Mouse (Mus musculus): ENCODE measurements around the gene Hes2. TPM values are rescaled to one million over a fixed set of nuclear protein-coding genes. Genes with fewer than 3 reads are reported as not detected.
A peak's percentile ranks its signal among the peaks of the same experiment; 100 is the strongest.

The Hes2 gene
- polyA plus RNA-seq, 1 experiment, result not detected

- Histone ChIP-seq H3K4me1 (ENCODE audit: control insufficient read depth, insufficient read depth, insufficient read length) (peaks cover 13% of the 10 kb centered on the region; the same call in 1 of the 2 replicates), H3K36me3 (ENCODE audit: control insufficient read depth, insufficient read depth, low read length) (no peaks in the 10 kb centered on the region), H3K27ac (ENCODE audit: insufficient read depth, low read length) (no peak overlapping the region), H3K27me3 (ENCODE audit: control insufficient read depth, insufficient read depth, low read length) (peaks cover 14% of the 10 kb centered on the region), H3K4me3 (ENCODE audit: extremely low read depth, insufficient read depth, insufficient read length) (peak overlapping the region; percentile 17; the same call in 1 of the 2 replicates)
- WGBS, result 9% methylated on average over 21 of the region's 21 CpGs
- TF ChIP-seq POLR2A (IDR thresholded peaks at IDR 0.05; ENCODE audit: low read depth, low read length), result no peak
- TF ChIP-seq CTCF (IDR thresholded peaks at IDR 0.05; ENCODE audit: extremely low read depth, insufficient read depth, insufficient read length, insufficient replicate concordance), result peak; percentile 50; the same call in 1 of the 2 replicates
- DNase-seq (ENCODE audit: low read depth in 1 of 2, low spot score in 2 of 2), result peak in 1 of 2 experiments; percentile 37
Observed at GRCm38 (mm10) chr4:152157779-152158584, 685 bp upstream of the Hes2 start.

GRCm38 (mm10) chr4:152159285-152159678, 615 bp downstream of the Hes2 start:
- TF ChIP-seq POLR2A (IDR thresholded peaks at IDR 0.05; ENCODE audit: low read depth, low read length) (no peak), CTCF (IDR thresholded peaks at IDR 0.05; ENCODE audit: extremely low read depth, insufficient read depth, insufficient read length, insufficient replicate concordance) (no peak)
- Histone ChIP-seq H3K27me3 (ENCODE audit: control insufficient read depth, insufficient read depth, low read length) (peaks cover 14% of the 10 kb centered on the region), H3K4me1 (ENCODE audit: control insufficient read depth, insufficient read depth, insufficient read length) (peaks cover 13% of the 10 kb centered on the region; the same call in 1 of the 2 replicates), H3K4me3 (ENCODE audit: extremely low read depth, insufficient read depth, insufficient read length) (peak overlapping the region; percentile 1; the same call in 1 of the 2 replicates), H3K27ac (ENCODE audit: insufficient read depth, low read length) (no peak overlapping the region), H3K36me3 (ENCODE audit: control insufficient read depth, insufficient read depth, low read length) (no peaks in the 10 kb centered on the region)
- no peak for DNase-seq (ENCODE audit: low read depth in 1 of 2, low spot score in 2 of 2)
- WGBS, result 5% methylated on average over 19 of the region's 19 CpGs

GRCm38 (mm10) chr4:152160748-152161147, 2.1 kb downstream of the Hes2 start:
- no peak for DNase-seq (ENCODE audit: low read depth in 1 of 2, low spot score in 2 of 2)
- Histone ChIP-seq H3K27me3 (ENCODE audit: control insufficient read depth, insufficient read depth, low read length) (peaks cover 14% of the 10 kb centered on the region), H3K4me1 (ENCODE audit: control insufficient read depth, insufficient read depth, insufficient read length) (peaks cover 17% of the 10 kb centered on the region; the same call in 1 of the 2 replicates), H3K36me3 (ENCODE audit: control insufficient read depth, insufficient read depth, low read length) (no peaks in the 10 kb centered on the region), H3K27ac (ENCODE audit: insufficient read depth, low read length) (no peak overlapping the region), H3K4me3 (ENCODE audit: extremely low read depth, insufficient read depth, insufficient read length) (no peak overlapping the region)
- TF ChIP-seq CTCF (IDR thresholded peaks at IDR 0.05; ENCODE audit: extremely low read depth, insufficient read depth, insufficient read length, insufficient replicate concordance), result no peak
- TF ChIP-seq POLR2A (IDR thresholded peaks at IDR 0.05; ENCODE audit: low read depth, low read length), result no peak
- WGBS, result 72% methylated on average over 4 of the region's 4 CpGs

- DNase-seq (ENCODE audit: low read depth in 1 of 2, low spot score in 2 of 2), result no peak
- Histone ChIP-seq H3K27me3 (ENCODE audit: control insufficient read depth, insufficient read depth, low read length) (peaks cover 14% of the 10 kb centered on the region), H3K4me3 (ENCODE audit: extremely low read depth, insufficient read depth, insufficient read length) (no peak overlapping the region), H3K27ac (ENCODE audit: insufficient read depth, low read length) (no peak overlapping the region), H3K36me3 (ENCODE audit: control insufficient read depth, insufficient read depth, low read length) (no peaks in the 10 kb centered on the region), H3K4me1 (ENCODE audit: control insufficient read depth, insufficient read depth, insufficient read length) (peaks cover 17% of the 10 kb centered on the region; the same call in 1 of the 2 replicates)
- WGBS, result 92% methylated on average over 6 of the region's 6 CpGs
- TF ChIP-seq POLR2A (IDR thresholded peaks at IDR 0.05; ENCODE audit: low read depth, low read length) (no peak), CTCF (IDR thresholded peaks at IDR 0.05; ENCODE audit: extremely low read depth, insufficient read depth, insufficient read length, insufficient replicate concordance) (no peak)
Observed at GRCm38 (mm10) chr4:152161601-152162000, 2.9 kb downstream of the Hes2 start.

GRCm38 (mm10) chr4:152162748-152163147, 4.1 kb downstream of the Hes2 start:
- no peak overlapping the region for H3K27ac ChIP-seq (ENCODE audit: insufficient read depth, low read length)
- no peak for TF ChIP-seq CTCF (IDR thresholded peaks at IDR 0.05; ENCODE audit: extremely low read depth, insufficient read depth, insufficient read length, insufficient replicate concordance)
- TF ChIP-seq POLR2A (IDR thresholded peaks at IDR 0.05; ENCODE audit: low read depth, low read length), result no peak
- no peaks in the 10 kb centered on the region for H3K36me3 ChIP-seq (ENCODE audit: control insufficient read depth, insufficient read depth, low read length)
- 62% methylated on average over 2 of the region's 2 CpGs for WGBS
- DNase-seq (ENCODE audit: low read depth in 1 of 2, low spot score in 2 of 2), result no peak
- H3K27me3 ChIP-seq (ENCODE audit: control insufficient read depth, insufficient read depth, low read length), result peaks cover 14% of the 10 kb centered on the region
- no peak overlapping the region for H3K4me3 ChIP-seq (ENCODE audit: extremely low read depth, insufficient read depth, insufficient read length)
- peaks cover 17% of the 10 kb centered on the region; the same call in 1 of the 2 replicates for H3K4me1 ChIP-seq (ENCODE audit: control insufficient read depth, insufficient read depth, insufficient read length)

GRCm38 (mm10) chr4:152165036-152165931, 6.6 kb downstream of the Hes2 start:
- WGBS, result 14% methylated on average over 22 of the region's 22 CpGs
- TF ChIP-seq CTCF (IDR thresholded peaks at IDR 0.05; ENCODE audit: extremely low read depth, insufficient read depth, insufficient read length, insufficient replicate concordance) (peak; percentile 87), POLR2A (IDR thresholded peaks at IDR 0.05; ENCODE audit: low read depth, low read length) (no peak)
- Histone ChIP-seq H3K27ac (ENCODE audit: insufficient read depth, low read length) (peak overlapping the region; percentile 85), H3K4me3 (ENCODE audit: extremely low read depth, insufficient read depth, insufficient read length) (peak overlapping the region; percentile 38), H3K4me1 (ENCODE audit: control insufficient read depth, insufficient read depth, insufficient read length) (peaks cover 4% of the 10 kb centered on the region; the same call in 1 of the 2 replicates), H3K27me3 (ENCODE audit: control insufficient read depth, insufficient read depth, low read length) (peaks cover 1% of the 10 kb centered on the region; the same call in 1 of the 2 replicates), H3K36me3 (ENCODE audit: control insufficient read depth, insufficient read depth, low read length) (no peaks in the 10 kb centered on the region)
- DNase-seq (ENCODE audit: low read depth in 1 of 2, low spot score in 2 of 2), result peak; percentile 63 to 72
